Mouse (Mus musculus) G1E (cell line): Measurements from ENCODE around the gene Ooep.

ENCODE experiments used
- CTCF ChIP-seq: IDR thresholded peaks from 2 replicates; pipeline ENCODE4 v1.5.1; 2012; ENCODE audit warnings: low read depth, low read length, inconsistent platforms, mixed read lengths
- GATA1 ChIP-seq: IDR thresholded peaks from 2 replicates; pipeline ENCODE4 v1.6.1; 2012; ENCODE audit warnings: borderline replicate concordance, low read length, inconsistent platforms, mixed read lengths
- POLR2AphosphoS5 ChIP-seq: IDR thresholded peaks from 2 replicates; pipeline ENCODE4 v1.6.1; 2012; ENCODE audit warnings: low read depth, low read length, inconsistent platforms; ENCODE audit not compliant: insufficient replicate concordance
- TAL1 ChIP-seq: conservative IDR thresholded peaks from 2 replicates; pipeline ENCODE4 v1.6.1; 2012; ENCODE audit warnings: low read depth, low read length, inconsistent platforms, mixed read lengths

- no peak for TF ChIP-seq CTCF
- TF ChIP-seq TAL1, result no peak
- no peak for TF ChIP-seq POLR2AphosphoS5
- TF ChIP-seq GATA1, result no peak
Measured at GRCm38 (mm10) chr9:78427362-78427781, 48.8 kb upstream of the Ooep start.
